Mouse (Mus musculus) inflammation-experienced regulatory T-cells, adult 16 weeks (primary cell): ENCODE results near the gene Epm2aip1. TPM values are rescaled to one million over a fixed set of nuclear protein-coding genes. Genes with fewer than 3 reads are reported as not detected.

ENCODE experiments used
- polyA plus RNA-seq: library from polyadenylated mRNA; unstranded; fragments of 100-300 nt; shearing (Covaris generic); gene quantifications from one replicate; pipeline ENCODE4 v1.2.1, GENCODE M21; 2017

Epm2aip1 gene
- 31.1 TPM for polyA plus RNA-seq

DNA sequence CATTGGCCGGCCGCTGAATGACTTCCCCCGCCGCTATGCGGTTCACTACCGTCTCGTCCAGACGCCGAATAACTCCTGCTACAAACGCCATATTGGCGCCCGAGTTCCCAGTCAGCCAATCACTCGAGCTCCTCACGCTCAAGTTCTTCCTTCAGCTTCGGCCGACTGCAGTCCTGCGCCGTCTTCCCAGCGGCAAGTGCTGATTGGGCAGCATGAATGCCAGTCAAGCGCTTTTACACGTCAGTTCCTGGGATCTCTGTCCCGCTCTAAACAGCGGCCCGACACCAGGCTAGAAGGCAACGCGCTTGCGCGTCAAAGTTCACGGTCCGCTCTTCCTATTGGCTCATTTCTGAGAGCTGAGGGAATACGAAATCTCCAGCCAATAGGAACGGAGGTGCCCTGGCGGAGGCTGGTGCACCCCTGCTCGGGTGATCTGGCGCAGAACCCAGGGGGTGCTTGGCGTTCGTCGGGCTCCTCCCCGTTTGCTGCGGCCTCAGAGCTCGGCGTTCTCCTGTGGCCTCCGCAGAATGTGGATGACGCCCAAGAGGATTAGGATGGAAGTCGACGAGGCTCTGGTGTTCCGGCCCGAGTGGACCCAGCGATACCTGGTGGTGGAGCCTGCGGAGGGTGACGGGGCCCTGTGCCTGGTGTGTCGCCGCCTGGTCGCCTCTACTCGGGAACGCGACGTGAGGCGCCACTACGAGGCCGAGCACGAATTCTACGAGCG lies at the start of gene Epm2aip1, which contains the start of gene Mlh1:
TSS of gene Epm2aip1 (plus strand) at position 496 of the 727 bp plus-strand sequence.
TSS of gene Mlh1 (minus strand) at position 358 of the 727 bp plus-strand sequence.

GRCm38 (mm10) chr9:111311031-111311842 lies 39.5 kb downstream of the Epm2aip1 start, which contains the start of gene Trank1:
Trank1 (plus strand) TSS chr9:111311739.

Other genes with a start within 250 kb of the Epm2aip1 start
- 20.8 TPM for gene Ccrl2, start 214.4 kb upstream of the Epm2aip1 start, polyA plus RNA-seq
- gene Lrrfip2, start 154.3 kb upstream of the Epm2aip1 start, polyA plus RNA-seq = 11.3 TPM
- gene Mlh1, start 138 bp upstream of the Epm2aip1 start, polyA plus RNA-seq = 52.7 TPM
- not detected for gene Trank1, start 39.8 kb downstream of the Epm2aip1 start, polyA plus RNA-seq
- gene Dclk3, start 167.2 kb downstream of the Epm2aip1 start, polyA plus RNA-seq = not detected